Mouse (Mus musculus): ENCODE results near the gene Fbxo21.

- TF ChIP-seq CTCF (IDR thresholded peaks at IDR 0.05; ENCODE audit: low read depth) (no peak), EP300 (IDR thresholded peaks at IDR 0.05; ENCODE audit: low read depth) (no peak)
Observed at GRCm38 (mm10) chr5:118031059-118031458, 54.5 kb downstream of the Fbxo21 start.
